13 mouse cellular contexts compared by ENCODE assay signal in genomic region chr4:119275226-119275625, GRCm38 (mm10). TPM values are rescaled to one million over a fixed set of nuclear protein-coding genes. Genes with fewer than 3 reads are reported as not detected.
DNase-seq lines count a peak whose midpoint lies in the region; ATAC-seq and TF ChIP-seq lines count a peak whose summit lies in the region.
"Had no signal": no experiment of that assay in that cellular context is flagged by ENCODE, and none has a peak within 500 bp of the region (broad histone marks: within the 10 kb centered on the region; RNA-seq: fewer than 3 reads in every experiment).

No protein-coding gene starts in this region.

- peak overlapping the region; percentile 6; the same call in 1 of the 2 replicates for H3K27ac ChIP-seq in intestine, embryonic 16.5 days (ENCODE audit: low read length)
- no peak overlapping the region for H3K27ac ChIP-seq in intestine, embryonic 15.5 days
- H3K27ac ChIP-seq in bone marrow macrophage, adult 2 months (ENCODE audit: insufficient read depth, low read depth, low read length), result peak overlapping the region; percentile 19; the same call in 1 of the 2 replicates
- H3K27ac ChIP-seq in heart, postnatal 0 days (ENCODE audit: low read depth), result peak overlapping the region; percentile 86
- H3K27ac ChIP-seq: embryonic facial prominence, embryonic 12.5 days; neural tube, embryonic 13.5 days had no signal

- H3K4me3 ChIP-seq in intestine, embryonic 16.5 days (ENCODE audit: low read length), result no peak overlapping the region
- H3K4me3 ChIP-seq in intestine, embryonic 15.5 days (replicated peaks), result no peak overlapping the region
- H3K4me3 ChIP-seq in bone marrow macrophage, adult 2 months (ENCODE audit: insufficient read depth, low read length), result no peak overlapping the region
- H3K4me3 ChIP-seq in heart, postnatal 0 days (ENCODE audit: low read depth, low read length), result no peak overlapping the region
- H3K4me3 ChIP-seq: embryonic facial prominence, embryonic 12.5 days; neural tube, embryonic 13.5 days had no signal

- H3K27me3 ChIP-seq in intestine, embryonic 16.5 days (replicated peaks; ENCODE audit: control insufficient read depth, insufficient read depth, low read length), result no peaks in the 10 kb centered on the region
- H3K27me3 ChIP-seq in intestine, embryonic 15.5 days (replicated peaks), result no peaks in the 10 kb centered on the region
- H3K27me3 ChIP-seq in heart, postnatal 0 days (ENCODE audit: control insufficient read depth, insufficient read depth, low read length), result no peaks in the 10 kb centered on the region
- H3K27me3 ChIP-seq: CH12.LX; embryonic facial prominence, embryonic 12.5 days; neural tube, embryonic 13.5 days had no signal

- peaks cover 25% of the 10 kb centered on the region for H3K36me3 ChIP-seq in intestine, embryonic 16.5 days (ENCODE audit: control insufficient read depth, insufficient read depth, low read length)
- H3K36me3 ChIP-seq in intestine, embryonic 15.5 days, result peaks cover 54% of the 10 kb centered on the region; the same call in 1 of the 2 replicates
- peaks cover 63% of the 10 kb centered on the region for H3K36me3 ChIP-seq in heart, postnatal 0 days (replicated peaks; ENCODE audit: control insufficient read depth, insufficient read depth, low read length)

- 81% methylated on average over 2 of the region's 2 CpGs for WGBS in intestine, embryonic 16.5 days
- 61% methylated on average over 2 of the region's 2 CpGs for WGBS in intestine, embryonic 15.5 days
- WGBS in heart, postnatal 0 days, result 36% methylated on average over 2 of the region's 2 CpGs

- H3K9me3 ChIP-seq in intestine, embryonic 16.5 days (ENCODE audit: control insufficient read depth, low read length), result no peaks in the 10 kb centered on the region
- H3K9me3 ChIP-seq in intestine, embryonic 15.5 days, result no peaks in the 10 kb centered on the region
- H3K9me3 ChIP-seq in heart, postnatal 0 days (replicated peaks; ENCODE audit: control insufficient read depth, low read length), result no peaks in the 10 kb centered on the region
- H3K9me3 ChIP-seq: embryonic facial prominence, embryonic 12.5 days; neural tube, embryonic 13.5 days had no signal

- ATAC-seq in intestine, embryonic 16.5 days, result peak; percentile 25; the same call in 1 of the 2 replicates
- no peak for ATAC-seq in intestine, embryonic 15.5 days
- ATAC-seq in heart, postnatal 0 days (ENCODE audit: insufficient read depth, low read depth), result peak; percentile 70
- ATAC-seq: hindbrain, embryonic 16.5 days had no signal

- peak; percentile 71; the same call in 1 of the 2 replicates for TF ChIP-seq EP300 in heart, postnatal 0 days (IDR thresholded peaks at IDR 0.05; ENCODE audit: low read depth)

- peak; percentile 68 for DNase-seq in heart, postnatal 0 days (ENCODE audit: low spot score)
- peak; percentile 18 for DNase-seq in lung, postnatal 14 days
- DNase-seq in cerebellum, postnatal 14 days, result no peak
- no peak for DNase-seq in thymus, postnatal 4 days
- no peak for DNase-seq in gastrocnemius, adult 18-20 months (ENCODE audit: low spot score)

- H3K9ac ChIP-seq in intestine, embryonic 16.5 days (ENCODE audit: low read depth, low read length), result no peak overlapping the region
- H3K9ac ChIP-seq in intestine, embryonic 15.5 days, result no peak overlapping the region
- H3K9ac ChIP-seq in heart, postnatal 0 days (replicated peaks; ENCODE audit: low read depth, low read length), result no peak overlapping the region
- H3K9ac ChIP-seq: embryonic facial prominence, embryonic 12.5 days; neural tube, embryonic 13.5 days had no signal

- TF ChIP-seq CTCF in bone marrow macrophage, adult 2 months (IDR thresholded peaks at IDR 0.05; ENCODE audit: low read depth, low read length), result no peak
- TF ChIP-seq CTCF in heart, postnatal 0 days (IDR thresholded peaks at IDR 0.05; ENCODE audit: low read depth), result no peak

- H3K4me2 ChIP-seq in intestine, embryonic 16.5 days (ENCODE audit: low read depth, low read length), result no peak overlapping the region
- no peak overlapping the region for H3K4me2 ChIP-seq in intestine, embryonic 15.5 days (replicated peaks)
- 0 out of 2 replicates have a peak overlapping the region, but pooled peaks have one; percentile 2 for H3K4me2 ChIP-seq in heart, postnatal 0 days (ENCODE audit: low read depth, low read length)
- H3K4me2 ChIP-seq: embryonic facial prominence, embryonic 12.5 days; midbrain, embryonic 11.5 days; neural tube, embryonic 13.5 days had no signal

- TF ChIP-seq POLR2A in bone marrow macrophage, adult 2 months (IDR thresholded peaks at IDR 0.05; ENCODE audit: borderline replicate concordance, low read depth, low read length), result no peak

- H3K4me1 ChIP-seq in intestine, embryonic 16.5 days (ENCODE audit: control insufficient read depth, insufficient read depth, low read length), result no peaks in the 10 kb centered on the region
- H3K4me1 ChIP-seq in intestine, embryonic 15.5 days (replicated peaks), result no peaks in the 10 kb centered on the region
- H3K4me1 ChIP-seq in bone marrow macrophage, adult 2 months (ENCODE audit: control insufficient read depth, insufficient read depth, low read length), result peaks cover 11% of the 10 kb centered on the region
- H3K4me1 ChIP-seq in heart, postnatal 0 days (ENCODE audit: control insufficient read depth, insufficient read depth), result no peaks in the 10 kb centered on the region
- H3K4me1 ChIP-seq: embryonic facial prominence, embryonic 12.5 days; neural tube, embryonic 13.5 days had no signal

RNA-seq across cellular contexts. Expression of gene Ybx1, which starts 19.2 kb away (rescaled TPM):
- 420 and 457 TPM in 2 replicates for polyA plus RNA-seq in intestine, embryonic 16.5 days (2015; fragmentation: Nextera tagmentation; extraction: Ambion mirVana)
- polyA plus RNA-seq in intestine, embryonic 15.5 days (2015; fragmentation: Nextera tagmentation; extraction: Ambion mirVana), result 627 and 712 TPM in 2 replicates
- 787 and 846 TPM in 2 replicates for polyA plus RNA-seq in bone marrow macrophage, adult 2 months (2012; ENCODE audit: insufficient read depth, insufficient read length, missing spikeins)
- total RNA-seq in heart, postnatal 0 days (2014; rRNA removed; ENCODE audit: low replicate concordance), result 292 and 309 TPM in 2 replicates
- polyA plus RNA-seq in heart, postnatal 0 days (2015; fragmentation: Nextera tagmentation; extraction: Ambion mirVana), result 515 and 546 TPM in 2 replicates
- 100 to 1,000 TPM; 659 to 760 TPM for total RNA-seq in gastrocnemius, adult 18-20 months (2021)

RNA-seq across cellular contexts. Expression of gene Cldn19, which starts 20.0 kb away (rescaled TPM):
- polyA plus RNA-seq in intestine, embryonic 16.5 days (2015; fragmentation: Nextera tagmentation; extraction: Ambion mirVana), result 0.28 and 0.60 TPM in 2 replicates
- 0.08 and 0.14 TPM in 2 replicates for polyA plus RNA-seq in intestine, embryonic 15.5 days (2015; fragmentation: Nextera tagmentation; extraction: Ambion mirVana)
- not detected in 2 replicates for polyA plus RNA-seq in bone marrow macrophage, adult 2 months (2012; ENCODE audit: insufficient read depth, insufficient read length, missing spikeins)
- total RNA-seq in heart, postnatal 0 days (2014; rRNA removed; ENCODE audit: low replicate concordance), result not detected in 2 replicates
- 0.05 TPM in 1 of 2 replicates, not detected in the other for polyA plus RNA-seq in heart, postnatal 0 days (2015; fragmentation: Nextera tagmentation; extraction: Ambion mirVana)
- total RNA-seq in gastrocnemius, adult 18-20 months (2021), result 1 to 10 TPM; 1.3 to 1.9 TPM
- total RNA-seq: CH12.LX had no signal

RNA-seq across cellular contexts. Expression of gene P3h1, which starts 42.5 kb away (rescaled TPM):
- 22.4 and 23.9 TPM in 2 replicates for polyA plus RNA-seq in intestine, embryonic 16.5 days (2015; fragmentation: Nextera tagmentation; extraction: Ambion mirVana)
- 27.3 and 28.5 TPM in 2 replicates for polyA plus RNA-seq in intestine, embryonic 15.5 days (2015; fragmentation: Nextera tagmentation; extraction: Ambion mirVana)
- polyA plus RNA-seq in bone marrow macrophage, adult 2 months (2012; ENCODE audit: insufficient read depth, insufficient read length, missing spikeins), result 12.2 and 13.1 TPM in 2 replicates
- total RNA-seq in heart, postnatal 0 days (2014; rRNA removed; ENCODE audit: low replicate concordance), result 34.3 and 40.8 TPM in 2 replicates
- 20.5 and 23.5 TPM in 2 replicates for polyA plus RNA-seq in heart, postnatal 0 days (2015; fragmentation: Nextera tagmentation; extraction: Ambion mirVana)
- total RNA-seq in gastrocnemius, adult 18-20 months (2021), result 1 to 10 TPM; 9.1 to 9.4 TPM

RNA-seq across cellular contexts. Expression of gene AU022252, which starts 42.7 kb away (rescaled TPM):
- 26.3 and 27.3 TPM in 2 replicates for polyA plus RNA-seq in intestine, embryonic 16.5 days (2015; fragmentation: Nextera tagmentation; extraction: Ambion mirVana)
- polyA plus RNA-seq in intestine, embryonic 15.5 days (2015; fragmentation: Nextera tagmentation; extraction: Ambion mirVana), result 28.1 and 30.9 TPM in 2 replicates
- polyA plus RNA-seq in bone marrow macrophage, adult 2 months (2012; ENCODE audit: insufficient read depth, insufficient read length, missing spikeins), result 7.0 and 9.7 TPM in 2 replicates
- total RNA-seq in heart, postnatal 0 days (2014; rRNA removed; ENCODE audit: low replicate concordance), result 7.1 and 7.5 TPM in 2 replicates
- 15.5 and 18.4 TPM in 2 replicates for polyA plus RNA-seq in heart, postnatal 0 days (2015; fragmentation: Nextera tagmentation; extraction: Ambion mirVana)
- 10 to 100 TPM; 24.6 to 28.2 TPM for total RNA-seq in gastrocnemius, adult 18-20 months (2021)

RNA-seq across cellular contexts. Expression of gene Ppih, which starts 45.1 kb away (rescaled TPM):
- polyA plus RNA-seq in intestine, embryonic 16.5 days (2015; fragmentation: Nextera tagmentation; extraction: Ambion mirVana), result 69.6 and 73.9 TPM in 2 replicates
- 88.1 and 102 TPM in 2 replicates for polyA plus RNA-seq in intestine, embryonic 15.5 days (2015; fragmentation: Nextera tagmentation; extraction: Ambion mirVana)
- 31.6 and 33.3 TPM in 2 replicates for polyA plus RNA-seq in bone marrow macrophage, adult 2 months (2012; ENCODE audit: insufficient read depth, insufficient read length, missing spikeins)
- 15.2 and 31.1 TPM in 2 replicates for total RNA-seq in heart, postnatal 0 days (2014; rRNA removed; ENCODE audit: low replicate concordance)
- polyA plus RNA-seq in heart, postnatal 0 days (2015; fragmentation: Nextera tagmentation; extraction: Ambion mirVana), result 21.5 and 26.0 TPM in 2 replicates
- total RNA-seq in gastrocnemius, adult 18-20 months (2021), result 1 to 10 TPM; 7.9 to 8.8 TPM

Comparison
In these comparisons a context has a peak if more than half of its experiments do, and no peak if none do; other contexts are left out.
1. DNase-seq: peak in heart, postnatal 0 days (single experiment) and lung, postnatal 14 days (single experiment); none in cerebellum, postnatal 14 days (0 of 2), thymus, postnatal 4 days (single experiment) and gastrocnemius, adult 18-20 months (single experiment).